Mouse (Mus musculus): ENCODE data around the gene Cela2a. TPM values are rescaled to one million over a fixed set of nuclear protein-coding genes. Genes with fewer than 3 reads are reported as not detected.

The Cela2a gene
- total RNA-seq (2023) = not detected in 2 replicates

DNA sequence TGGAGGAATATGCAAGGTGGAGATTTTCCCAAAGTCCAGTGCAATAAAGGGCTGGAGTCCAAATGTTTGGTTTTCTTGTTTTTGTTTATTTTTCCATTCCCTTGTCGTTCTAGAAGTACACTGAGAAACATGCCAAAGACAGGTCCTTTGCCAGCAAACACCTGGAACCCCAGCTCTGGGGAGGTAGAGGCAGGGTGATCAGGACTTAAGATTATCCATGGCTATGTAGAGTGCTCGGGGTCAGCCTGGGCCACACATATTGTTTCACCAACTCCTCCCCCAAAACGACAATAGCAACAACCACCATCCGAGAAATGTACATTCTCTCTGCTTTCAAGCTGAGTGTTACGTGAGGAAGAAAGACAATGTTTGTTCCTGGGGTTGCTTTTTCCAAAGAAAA lies at the start of gene Cela2a:
Gene Cela2a, minus strand, starts transcription at position 101 of the 400 bp plus-strand sequence.

DNA sequence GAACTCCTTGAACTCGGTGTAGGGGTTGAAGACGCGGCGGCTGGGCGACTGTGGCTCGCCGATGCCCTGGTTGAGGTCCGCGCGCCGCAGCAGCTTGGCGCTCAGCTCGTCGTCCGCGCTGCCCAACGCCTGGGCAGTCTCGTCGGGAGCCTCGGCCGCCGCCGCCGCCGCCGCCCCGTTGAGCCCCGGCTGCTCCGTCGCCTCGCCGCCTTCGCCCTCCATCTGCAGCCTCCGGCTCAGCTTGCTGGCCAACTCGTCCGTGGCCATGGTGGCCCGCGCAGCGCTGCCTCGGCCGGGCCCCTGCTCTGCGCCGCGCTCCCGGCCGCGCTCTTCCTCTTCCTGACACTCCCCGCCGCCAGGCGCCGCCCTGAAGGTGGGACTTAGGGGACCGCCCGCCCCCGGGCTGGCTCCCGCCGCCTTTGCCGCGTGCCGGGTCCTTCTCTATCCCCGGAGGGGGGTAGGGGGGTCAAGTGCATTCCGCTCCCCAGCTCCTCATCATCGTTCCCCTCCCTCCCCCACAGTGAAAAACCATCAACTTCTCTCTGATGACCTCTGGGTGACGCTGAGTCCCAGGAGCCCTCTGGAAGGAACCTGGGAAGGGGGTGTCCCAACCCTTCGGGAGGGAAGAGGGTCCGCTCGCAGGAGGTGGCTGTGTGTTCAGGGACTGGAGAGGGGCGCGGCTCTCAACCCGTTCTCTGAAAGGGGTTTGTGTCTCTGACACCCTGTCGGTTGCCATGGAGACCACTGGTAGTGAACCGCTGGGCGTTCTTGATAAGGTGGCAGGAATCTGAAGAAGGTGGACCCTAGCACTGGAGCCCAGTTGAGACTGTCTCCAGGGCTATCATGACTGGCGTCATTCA lies 48.9 kb upstream of the Cela2a start, which contains the start of gene Efhd2:
Gene Efhd2, minus strand, starts transcription at position 320 of the 860 bp plus-strand sequence.

DNA sequence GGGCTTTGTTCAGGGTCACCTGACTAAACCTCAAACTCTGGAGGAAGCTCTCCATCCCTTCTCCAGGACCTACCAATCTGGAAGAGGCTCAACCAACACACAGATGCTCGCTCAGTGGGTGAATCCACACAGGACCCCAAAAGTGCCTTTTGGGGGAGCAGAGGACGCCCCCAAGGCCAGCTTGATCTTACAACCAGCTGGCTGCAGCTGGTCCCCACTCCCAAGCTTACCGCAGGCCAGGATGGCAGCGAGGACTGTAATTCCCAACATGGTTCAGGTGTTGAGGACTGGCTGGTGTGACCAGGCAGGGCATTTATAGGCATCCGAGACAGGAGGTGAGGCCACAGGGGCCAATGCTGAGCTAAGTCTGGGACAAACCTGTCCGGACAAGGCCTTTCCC lies 20.0 kb upstream of the Cela2a start, which contains the start of gene Ctrc:
Gene Ctrc, minus strand, starts transcription at position 361 of the 400 bp plus-strand sequence.

DNA sequence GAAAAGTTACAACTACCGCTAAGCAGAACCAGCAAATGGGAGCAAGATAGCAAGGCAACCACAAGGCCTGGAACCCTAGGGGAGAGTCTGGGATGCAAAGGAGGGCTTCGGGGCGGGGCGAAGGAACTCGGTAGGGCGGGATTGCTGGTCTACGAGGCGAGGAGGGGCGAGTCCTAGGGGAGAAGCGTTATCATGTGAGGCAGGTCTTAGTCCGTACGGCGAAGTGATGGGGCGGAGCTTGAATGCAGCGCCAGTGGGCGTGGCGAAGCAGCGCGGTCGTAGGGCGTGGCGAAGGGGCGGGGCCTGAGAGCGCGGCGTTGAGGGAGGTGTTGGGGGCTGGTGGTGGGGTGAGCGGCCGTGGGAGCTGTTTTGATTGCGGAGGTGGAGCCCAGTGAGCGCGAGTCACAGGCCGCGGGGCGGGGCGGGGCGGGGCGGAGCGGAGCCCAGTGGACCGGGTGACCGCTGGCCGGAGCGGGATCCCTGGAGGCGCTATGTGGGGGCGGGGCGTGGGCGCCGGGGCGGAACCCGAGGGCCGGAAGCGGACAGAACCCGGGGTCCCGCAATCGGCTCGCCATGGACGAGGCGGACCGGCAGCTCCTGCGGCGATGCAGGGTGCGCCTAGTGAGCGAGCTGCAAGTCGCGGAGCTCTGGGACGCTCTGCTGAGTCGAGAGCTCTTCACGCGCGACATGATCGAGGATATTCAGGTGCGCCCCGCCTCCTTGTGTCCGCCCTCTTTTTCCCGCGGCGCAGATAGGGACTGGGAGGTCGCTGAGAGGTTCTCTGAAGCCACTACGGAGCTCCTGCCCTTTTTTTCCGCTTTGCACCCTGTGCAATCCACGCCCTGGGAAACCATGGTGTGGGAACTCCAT lies 32.4 kb downstream of the Cela2a start, which contains the start of gene Casp9:
Gene Casp9, plus strand, starts transcription at position 331 of the 870 bp plus-strand sequence.

DNA sequence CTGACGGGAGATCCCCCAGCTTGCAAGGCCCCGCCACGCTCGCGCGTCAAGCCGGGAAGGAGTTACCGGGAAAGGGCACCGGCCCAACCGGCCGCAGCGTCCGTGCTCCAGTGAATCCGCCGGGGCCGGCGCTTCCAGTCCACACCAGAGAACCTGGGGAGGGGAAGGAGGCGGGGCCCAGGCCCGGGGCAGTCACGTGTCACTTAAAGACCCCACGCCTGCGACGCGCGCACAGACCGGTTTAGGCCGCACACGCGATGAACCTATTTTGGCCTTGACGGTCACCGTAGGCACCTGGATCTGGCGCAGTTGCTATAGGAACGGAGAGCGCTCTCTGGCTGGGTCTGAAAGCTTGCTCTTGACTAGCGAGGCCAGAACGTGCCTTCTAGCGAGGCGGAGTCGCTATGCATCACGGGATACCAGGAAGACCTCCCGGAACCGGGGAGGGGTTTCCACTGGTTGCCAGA lies 35.4 kb downstream of the Cela2a start, which contains the start of gene Dnajc16:
Gene Dnajc16, minus strand, starts transcription at position 408 of the 467 bp plus-strand sequence.

Other genes starting within 250 kb of the Cela2a start
- not detected in 2 replicates for gene Fblim1, start 220.1 kb downstream of the Cela2a start, total RNA-seq (2023)
- not detected in 2 replicates for gene Tmem82, start 207.5 kb downstream of the Cela2a start, total RNA-seq (2023)
- 0.22 TPM in 1 of 2 replicates, not detected in the other for gene Slc25a34, start 202.3 kb downstream of the Cela2a start, total RNA-seq (2023)
- 60.3 and 80.1 TPM in 2 replicates for gene Plekhm2, start 161.3 kb downstream of the Cela2a start, total RNA-seq (2023)
- 0.51 TPM in 1 of 2 replicates, not detected in the other for gene Rsc1a1, start 140.6 kb downstream of the Cela2a start, total RNA-seq (2023)
- gene Ddi2, start 102.7 kb downstream of the Cela2a start, total RNA-seq (2023) = 33.5 and 45.6 TPM in 2 replicates
- not detected in 2 replicates for gene Agmat, start 79.5 kb downstream of the Cela2a start, total RNA-seq (2023)
- 2.8 and 3.2 TPM in 2 replicates for gene Dnajc16, start 35.2 kb downstream of the Cela2a start, total RNA-seq (2023)
- gene Casp9, start 32.5 kb downstream of the Cela2a start, total RNA-seq (2023) = 16.8 and 18.2 TPM in 2 replicates
- gene Ctrc, start 20.2 kb upstream of the Cela2a start, total RNA-seq (2023) = not detected in 2 replicates
- 133 and 142 TPM in 2 replicates for gene Efhd2, start 48.8 kb upstream of the Cela2a start, total RNA-seq (2023)
- gene Fhad1, start 188.9 kb upstream of the Cela2a start, total RNA-seq (2023) = not detected in 2 replicates